Mouse (Mus musculus) c-Kit-positive CD71-negative TER-119-negative erythroid progenitor cells, embryonic 14.5 days (primary cell): ENCODE results near the gene Ank3.
A peak's percentile ranks its signal among the peaks of the same experiment; 100 is the strongest.

Source experiments
- DNase-seq: peaks from one replicate; pipeline ENCODE4 v3.0.0-alpha.2; 2013; ENCODE audit warnings: low read depth

The Ank3 gene

GRCm38 (mm10) chr10:69414888-69415287 is 16.3 kb downstream of the Ank3 start:
- no peak for DNase-seq

- no peak for DNase-seq
These were observed 20.1 kb downstream of the Ank3 start for GRCm38 (mm10) chr10:69418716-69419115.

- DNase-seq, result no peak
These were observed 21.7 kb downstream of the Ank3 start for GRCm38 (mm10) chr10:69420306-69420705.

- no peak for DNase-seq
These were observed 25.5 kb downstream of the Ank3 start for GRCm38 (mm10) chr10:69424051-69424450.

- DNase-seq, result no peak
These were observed 31.6 kb downstream of the Ank3 start for GRCm38 (mm10) chr10:69430138-69430537.

DNA sequence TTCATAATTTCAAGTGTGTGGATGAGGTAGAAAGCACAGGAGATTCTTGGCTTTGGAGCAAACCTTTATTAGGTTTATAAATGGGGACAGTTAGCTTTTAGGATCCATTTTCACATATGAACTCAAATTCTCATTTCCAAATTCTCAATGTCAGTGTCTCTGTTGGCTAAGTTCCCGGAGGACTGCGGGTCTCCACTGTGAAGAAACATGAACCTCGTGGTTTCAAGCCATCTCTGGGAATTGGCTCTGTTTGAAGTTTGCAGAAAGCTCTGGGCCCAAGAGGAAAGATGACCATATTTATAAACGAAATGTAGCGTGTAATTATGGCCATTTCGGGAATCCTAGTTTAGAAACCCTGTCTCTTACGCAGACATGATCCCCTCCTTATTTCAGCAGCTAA is 32.5 kb downstream of the Ank3 start:
- DNase-seq, result no peak

GRCm38 (mm10) chr10:69435213-69435612 is 36.6 kb downstream of the Ank3 start:
- DNase-seq, result no peak

DNA sequence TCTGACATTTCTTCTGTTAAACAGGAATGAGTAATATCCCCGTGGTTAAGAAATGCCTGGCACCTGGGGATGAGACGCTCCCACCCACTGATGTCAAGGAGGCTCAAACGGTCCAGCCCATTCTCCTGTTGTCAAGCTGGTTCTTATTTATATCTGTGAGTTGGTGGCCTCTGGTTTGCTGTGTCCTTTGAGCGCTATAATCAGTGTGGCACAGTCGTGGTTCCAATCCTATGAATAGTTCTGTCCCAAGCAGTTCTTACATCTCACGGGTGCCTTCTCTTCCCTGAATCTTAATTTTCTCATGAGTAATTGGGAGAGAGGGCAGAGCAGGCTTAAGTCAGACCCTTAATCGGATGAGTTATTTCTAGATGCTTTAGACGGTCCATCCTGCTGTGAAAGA is 40.9 kb downstream of the Ank3 start:
- DNase-seq, result no peak

- DNase-seq, result no peak
These were observed 46.0 kb downstream of the Ank3 start for GRCm38 (mm10) chr10:69444546-69444945.

GRCm38 (mm10) chr10:69445951-69446350 is 47.4 kb downstream of the Ank3 start:
- no peak for DNase-seq

DNA sequence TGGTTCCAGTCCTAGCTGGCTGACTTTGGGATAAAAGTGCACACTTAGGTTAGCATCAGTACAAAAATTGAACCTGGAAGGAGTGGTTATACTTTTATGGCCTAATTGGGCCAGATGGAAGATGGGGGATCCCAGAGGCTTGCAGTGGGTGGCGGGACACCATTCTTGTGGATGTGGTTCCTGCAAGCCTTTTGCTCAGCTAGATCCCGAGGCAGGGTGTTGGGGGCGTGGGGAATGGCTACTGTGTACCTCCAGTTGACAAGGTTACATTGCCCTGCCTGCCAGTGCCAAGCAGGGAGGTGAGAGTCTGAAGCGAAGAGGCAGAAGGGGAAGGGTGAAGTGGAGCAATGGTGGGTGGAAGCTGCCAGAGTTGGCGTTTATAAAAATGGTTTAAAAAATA is 48.0 kb downstream of the Ank3 start:
- DNase-seq, result no peak

DNA sequence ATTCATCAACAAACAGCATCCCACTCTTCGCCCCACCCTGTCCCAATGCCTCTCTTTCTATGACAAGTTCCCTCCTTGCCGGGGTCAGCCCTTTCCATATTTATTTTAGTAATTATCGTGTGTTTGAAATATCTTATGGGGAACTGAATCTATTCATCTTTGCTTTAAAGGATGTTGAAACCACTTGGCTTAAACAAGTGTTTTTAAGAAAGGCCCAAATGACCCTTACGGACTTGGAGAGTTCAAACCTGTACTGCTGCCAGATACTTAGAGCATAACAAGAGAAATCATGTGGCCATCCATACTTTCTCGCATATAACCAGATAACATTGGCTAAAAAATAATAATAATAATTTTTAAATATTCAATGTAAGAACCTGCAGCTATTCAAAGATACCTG is 48.7 kb downstream of the Ank3 start:
- DNase-seq, result no peak

GRCm38 (mm10) chr10:69448174-69448573 is 49.6 kb downstream of the Ank3 start:
- no peak for DNase-seq

GRCm38 (mm10) chr10:69451006-69451405 is 52.4 kb downstream of the Ank3 start:
- no peak for DNase-seq

DNA sequence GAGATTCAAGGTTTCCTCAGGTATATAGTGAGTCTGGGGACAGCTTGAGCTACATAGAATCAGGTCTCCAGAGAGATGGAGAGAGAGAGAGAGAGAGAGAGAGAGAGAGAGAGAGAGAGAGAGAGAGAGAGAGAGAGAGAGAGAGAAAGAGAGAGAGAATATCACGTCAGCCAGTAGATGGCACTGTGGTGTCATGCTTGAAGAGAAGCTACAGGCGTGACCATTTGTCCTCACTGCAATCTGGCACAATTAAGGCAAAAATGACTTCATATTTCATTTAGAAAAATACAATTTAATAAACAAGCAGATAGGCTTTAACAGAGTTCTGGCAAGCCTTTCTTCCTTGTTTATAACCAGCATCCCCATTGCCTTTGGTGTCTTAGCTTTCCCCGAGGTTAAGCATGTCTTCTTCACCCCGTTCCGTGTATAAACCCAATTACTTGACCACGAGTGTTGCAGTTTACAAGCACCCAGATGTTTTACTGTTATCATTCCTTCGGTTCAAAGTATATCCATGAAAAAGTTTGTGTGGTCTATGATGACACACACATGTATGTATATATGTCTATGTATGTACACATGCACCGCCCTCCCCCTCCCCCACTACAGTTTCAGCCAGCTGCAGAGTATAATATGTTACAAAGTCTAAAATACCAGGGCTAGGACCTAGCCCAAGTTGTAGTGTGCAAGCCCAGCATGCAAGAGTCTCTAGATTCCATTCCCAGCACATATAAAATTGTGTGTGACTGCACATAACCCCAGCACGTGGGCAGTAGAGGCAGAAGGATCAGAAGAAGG is 53.8 kb downstream of the Ank3 start:
- DNase-seq, result peak; percentile 23

DNA sequence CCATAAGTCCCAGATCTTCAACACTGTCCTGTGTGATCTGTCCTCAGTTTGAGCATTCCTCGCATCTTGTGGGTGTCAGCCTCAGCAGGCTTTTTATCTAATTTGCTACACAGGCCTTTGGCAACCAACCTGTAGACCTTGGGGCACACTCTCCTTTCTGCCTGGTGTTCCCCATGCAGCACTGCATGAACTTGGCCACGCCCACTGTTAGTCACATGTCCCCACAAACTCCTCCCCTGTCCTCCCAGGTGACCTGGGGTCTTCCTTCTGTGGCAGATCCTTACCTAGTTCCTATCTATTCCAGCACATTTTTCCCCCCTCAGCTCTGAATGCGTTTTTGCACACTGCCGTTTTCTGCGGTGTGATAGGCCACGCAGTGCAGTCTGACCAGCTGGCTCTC is 55.0 kb downstream of the Ank3 start:
- no peak for DNase-seq

DNA sequence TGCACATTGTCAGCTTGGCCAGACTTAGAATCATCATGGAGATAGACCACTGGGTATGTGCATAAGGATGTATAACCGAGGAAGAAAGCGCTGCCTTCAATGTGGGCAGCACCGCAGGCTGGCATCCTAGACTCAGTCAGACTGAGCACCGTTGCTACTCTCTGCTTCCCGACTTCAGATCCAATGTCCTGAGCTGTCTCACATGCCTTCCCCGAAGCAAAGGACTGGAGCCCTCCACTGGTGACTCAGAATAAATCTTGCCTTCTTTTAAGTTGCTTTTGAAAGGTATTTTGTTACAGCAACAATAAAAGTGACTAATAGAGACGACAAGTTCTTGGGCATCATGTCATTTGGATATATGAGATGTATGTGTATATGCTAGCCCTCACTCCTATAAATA is 55.9 kb downstream of the Ank3 start:
- DNase-seq, result no peak

DNA sequence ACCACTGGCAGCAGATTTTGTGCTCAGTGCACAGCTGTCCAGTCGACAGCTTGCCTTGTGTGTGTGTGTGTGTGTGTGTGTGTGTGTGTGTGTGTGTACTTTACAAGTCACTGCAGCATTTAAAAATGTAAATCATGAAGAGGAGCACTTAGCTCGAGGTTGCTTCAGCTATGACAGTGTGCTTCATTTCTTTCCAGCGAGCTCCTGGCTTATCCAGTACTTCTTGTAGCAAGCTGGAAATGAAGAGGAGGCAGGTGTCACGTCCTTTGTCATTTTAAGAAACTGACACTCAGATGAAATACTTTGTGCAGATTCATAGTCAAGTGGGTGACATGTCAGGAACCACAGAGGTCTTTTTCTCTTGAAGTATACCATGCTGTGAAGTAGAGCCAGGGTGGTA is 66.3 kb downstream of the Ank3 start:
- DNase-seq, result no peak

- DNase-seq, result no peak
These were observed 67.1 kb downstream of the Ank3 start for GRCm38 (mm10) chr10:69465558-69466200.

GRCm38 (mm10) chr10:69466201-69466585 is 67.6 kb downstream of the Ank3 start:
- no peak for DNase-seq

GRCm38 (mm10) chr10:69466586-69466985 is 68.0 kb downstream of the Ank3 start:
- no peak for DNase-seq

- DNase-seq, result no peak
These were observed 68.6 kb downstream of the Ank3 start for GRCm38 (mm10) chr10:69467182-69467581.

DNA sequence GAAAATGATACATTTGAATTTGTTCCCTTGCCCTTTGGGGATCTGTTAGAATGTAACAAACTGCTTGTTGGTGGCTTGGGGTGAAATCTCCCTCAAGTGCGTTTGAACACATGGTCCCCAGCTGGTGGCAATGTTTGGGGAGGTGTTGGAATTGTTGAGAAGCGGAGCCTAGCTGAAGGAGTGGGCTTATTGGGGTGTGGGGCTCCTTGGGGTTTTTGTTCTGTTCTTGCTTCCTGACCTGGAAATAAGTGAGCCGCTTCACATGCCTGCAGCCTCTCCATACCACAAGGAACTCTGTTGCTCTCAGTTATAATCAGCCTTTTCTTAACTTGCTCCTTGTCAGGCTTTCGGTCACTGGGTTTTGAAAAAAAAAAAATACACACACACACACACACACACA is 73.3 kb downstream of the Ank3 start:
- DNase-seq, result no peak

DNA sequence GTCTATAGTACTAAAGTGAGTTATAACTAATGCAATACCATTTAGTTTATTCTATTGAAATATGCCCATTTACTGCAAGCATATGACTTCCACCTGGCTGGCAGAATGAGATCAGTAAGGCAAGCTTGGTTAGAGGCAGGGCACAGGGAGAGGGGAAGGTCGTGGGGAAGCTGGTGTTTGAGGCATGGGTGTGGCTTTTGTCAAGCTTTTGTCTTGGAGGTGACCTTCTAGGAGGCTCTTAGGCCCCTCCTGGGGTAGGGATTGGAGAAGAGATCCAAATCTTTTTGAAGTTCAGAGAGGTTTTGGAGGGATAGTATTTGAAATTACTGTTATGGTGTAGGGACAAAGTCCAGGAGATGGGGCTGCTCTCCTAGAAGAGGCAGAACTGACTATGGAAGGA is 78.3 kb downstream of the Ank3 start:
- no peak for DNase-seq
